Mouse (Mus musculus) heart, embryonic 16.5 days (tissue): ENCODE results near the gene Ntm. TPM values are rescaled to one million over a fixed set of nuclear protein-coding genes. Genes with fewer than 3 reads are reported as not detected.

Experiments
- ATAC-seq: fragments of 200-750 bp; cut with Nextera tagmentation; replicated peaks from 2 replicates; pipeline ENCODE4 v1.8.0; 2017; ENCODE audit warnings: moderate number of reproducible peaks; ENCODE audit not compliant: insufficient read depth, low FRiP score; ENCODE audit errors: extremely low read depth
- H3K27ac ChIP-seq: fragments of 300-500 bp; sonication (generic); 2 replicates; pipeline ENCODE4 v1.5.1; 2014; ENCODE audit warnings: mild to moderate bottlenecking, low read length, control low read depth, moderate library complexity
- H3K27me3 ChIP-seq: fragments of 300-500 bp; sonication (generic); 2 replicates; pipeline ENCODE4 v1.6.1; 2014; ENCODE audit warnings: low read length, mixed read lengths; ENCODE audit not compliant: control insufficient read depth, insufficient read depth
- H3K36me3 ChIP-seq: fragments of 300-500 bp; sonication (generic); 2 replicates; pipeline ENCODE4 v1.6.1; 2014; ENCODE audit not compliant: control insufficient read depth, insufficient read depth
- H3K4me1 ChIP-seq: fragments of 300-500 bp; sonication (generic); 2 replicates; pipeline ENCODE4 v1.6.1; 2014; ENCODE audit warnings: low read length, mixed read lengths; ENCODE audit not compliant: control insufficient read depth, insufficient read depth
- H3K4me2 ChIP-seq: fragments of 300-500 bp; sonication (generic); 2 replicates; pipeline ENCODE4 v1.6.1; 2014; ENCODE audit warnings: low read depth, mild to moderate bottlenecking, control low read depth, low read length
- H3K4me3 ChIP-seq: fragments of 300-500 bp; sonication (generic); 2 replicates; pipeline ENCODE4 v1.5.1; 2014; ENCODE audit warnings: mild to moderate bottlenecking, control low read depth, low read length
- H3K9ac ChIP-seq: fragments of 300-500 bp; sonication (generic); 2 replicates; pipeline ENCODE4 v1.6.1; 2014; ENCODE audit warnings: low read length, control low read depth
- H3K9me3 ChIP-seq: fragments of 300-500 bp; sonication (generic); replicated peaks from 2 replicates; pipeline ENCODE4 v1.6.1; 2016; ENCODE audit warnings: low read length; ENCODE audit not compliant: control insufficient read depth
- WGBS: fragments of 180-500 bp; shearing (Covaris S2); extraction: QIAGEN DNeasy Blood & Tissue Kit; methylation state at CpG from one replicate; pipeline ENCODE4 v1.1.7; 2014; 5-methylcytosine and 5-hydroxymethylcytosine counted together
- polyA plus RNA-seq: library from polyadenylated mRNA; unstranded; fragments of >200 nt; fragmentation: Nextera tagmentation; extraction: Ambion mirVana; gene quantifications from 2 replicates; pipeline ENCODE4 v1.2.1, GENCODE M21; 2015

Gene Ntm
- polyA plus RNA-seq, 1 experiment from 2014 or later = 23.6 TPM

GRCm38 (mm10) chr9:29087171-29087570, 875.8 kb downstream of the Ntm start:
- no peaks in the 10 kb centered on the region for H3K9me3 ChIP-seq
- H3K4me3 ChIP-seq = no peak overlapping the region
- no peaks in the 10 kb centered on the region; the same call in 1 of the 2 replicates for H3K4me1 ChIP-seq
- H3K4me2 ChIP-seq = no peak overlapping the region
- no peaks in the 10 kb centered on the region for H3K27me3 ChIP-seq
- H3K36me3 ChIP-seq = no peaks in the 10 kb centered on the region
- no peak overlapping the region for H3K9ac ChIP-seq
- no peak for ATAC-seq
- no peak overlapping the region for H3K27ac ChIP-seq

- H3K27me3 ChIP-seq = no peaks in the 10 kb centered on the region
- no peak overlapping the region for H3K27ac ChIP-seq
- 78% methylated on average over 5 of the region's 5 CpGs for WGBS
- no peaks in the 10 kb centered on the region for H3K9me3 ChIP-seq
- no peaks in the 10 kb centered on the region; the same call in 1 of the 2 replicates for H3K4me1 ChIP-seq
- no peak overlapping the region for H3K4me2 ChIP-seq
- H3K9ac ChIP-seq = no peak overlapping the region
- no peak overlapping the region for H3K4me3 ChIP-seq
- no peak for ATAC-seq
- no peaks in the 10 kb centered on the region for H3K36me3 ChIP-seq
These were observed 886.9 kb downstream of the Ntm start for GRCm38 (mm10) chr9:29075924-29076577.

- ATAC-seq = no peak
These were observed 887.7 kb downstream of the Ntm start for GRCm38 (mm10) chr9:29075243-29075642.

GRCm38 (mm10) chr9:29074494-29074893, 888.4 kb downstream of the Ntm start:
- Histone ChIP-seq H3K4me1 (no peaks in the 10 kb centered on the region; the same call in 1 of the 2 replicates), H3K4me3 (no peak overlapping the region), H3K27me3 (no peaks in the 10 kb centered on the region), H3K4me2 (no peak overlapping the region), H3K36me3 (no peaks in the 10 kb centered on the region), H3K9ac (no peak overlapping the region), H3K27ac (no peak overlapping the region), H3K9me3 (no peaks in the 10 kb centered on the region)
- WGBS = 67% methylated on average over 2 of the region's 2 CpGs
- ATAC-seq = no peak

More at GRCm38 (mm10) chr9:29075243-29075642, 887.7 kb downstream of the Ntm start:
- H3K9me3 ChIP-seq = no peaks in the 10 kb centered on the region
- H3K27me3 ChIP-seq = no peaks in the 10 kb centered on the region
- H3K9ac ChIP-seq = no peak overlapping the region
- H3K27ac ChIP-seq = no peak overlapping the region
- WGBS = 74% methylated on average over 2 of the region's 2 CpGs
- H3K4me1 ChIP-seq = no peaks in the 10 kb centered on the region; the same call in 1 of the 2 replicates
- H3K4me2 ChIP-seq = no peak overlapping the region
- H3K36me3 ChIP-seq = no peaks in the 10 kb centered on the region
- H3K4me3 ChIP-seq = no peak overlapping the region

GRCm38 (mm10) chr9:29071997-29072396, 890.9 kb downstream of the Ntm start:
- H3K27me3 ChIP-seq = no peaks in the 10 kb centered on the region
- WGBS = 76% methylated on average over 1 of the region's 1 CpGs
- no peak overlapping the region for H3K9ac ChIP-seq

GRCm38 (mm10) chr9:29067572-29067971, 895.4 kb downstream of the Ntm start:
- Histone ChIP-seq H3K9me3 (no peaks in the 10 kb centered on the region), H3K27me3 (no peaks in the 10 kb centered on the region), H3K4me3 (no peak overlapping the region), H3K27ac (no peak overlapping the region), H3K9ac (no peak overlapping the region), H3K4me1 (no peaks in the 10 kb centered on the region), H3K4me2 (no peak overlapping the region), H3K36me3 (no peaks in the 10 kb centered on the region)
- ATAC-seq = no peak
- 73% methylated on average over 5 of the region's 5 CpGs for WGBS

More at GRCm38 (mm10) chr9:29071997-29072396, 890.9 kb downstream of the Ntm start:
- Histone ChIP-seq H3K4me3 (no peak overlapping the region), H3K9me3 (no peaks in the 10 kb centered on the region), H3K36me3 (no peaks in the 10 kb centered on the region), H3K4me1 (no peaks in the 10 kb centered on the region; the same call in 1 of the 2 replicates), H3K27ac (no peak overlapping the region), H3K4me2 (no peak overlapping the region)
- no peak for ATAC-seq

GRCm38 (mm10) chr9:29060293-29060692, 902.6 kb downstream of the Ntm start:
- Histone ChIP-seq H3K27me3 (no peaks in the 10 kb centered on the region), H3K4me1 (no peaks in the 10 kb centered on the region), H3K4me2 (no peak overlapping the region), H3K4me3 (no peak overlapping the region), H3K36me3 (no peaks in the 10 kb centered on the region), H3K9me3 (no peaks in the 10 kb centered on the region), H3K27ac (no peak overlapping the region), H3K9ac (no peak overlapping the region)
- ATAC-seq = no peak
- WGBS = 71% methylated on average over 6 of the region's 6 CpGs

GRCm38 (mm10) chr9:29058811-29059210, 904.1 kb downstream of the Ntm start:
- no peaks in the 10 kb centered on the region for H3K9me3 ChIP-seq
- no peaks in the 10 kb centered on the region for H3K27me3 ChIP-seq
- 84% methylated on average over 8 of the region's 8 CpGs for WGBS
- no peak overlapping the region for H3K27ac ChIP-seq
- H3K36me3 ChIP-seq = no peaks in the 10 kb centered on the region
- ATAC-seq = no peak
- H3K4me2 ChIP-seq = no peak overlapping the region
- no peak overlapping the region for H3K9ac ChIP-seq
- H3K4me3 ChIP-seq = no peak overlapping the region
- H3K4me1 ChIP-seq = no peaks in the 10 kb centered on the region

GRCm38 (mm10) chr9:29055637-29056036, 907.3 kb downstream of the Ntm start:
- no peak for ATAC-seq
- no peak overlapping the region for H3K4me2 ChIP-seq
- no peaks in the 10 kb centered on the region for H3K4me1 ChIP-seq
- no peak overlapping the region for H3K9ac ChIP-seq
- WGBS = 84% methylated on average over 2 of the region's 2 CpGs
- no peak overlapping the region for H3K27ac ChIP-seq
- no peaks in the 10 kb centered on the region for H3K9me3 ChIP-seq
- no peak overlapping the region for H3K4me3 ChIP-seq
- no peaks in the 10 kb centered on the region for H3K27me3 ChIP-seq
- no peaks in the 10 kb centered on the region for H3K36me3 ChIP-seq
